Mouse (Mus musculus): ENCODE results near the gene Nmu. TPM values are rescaled to one million over a fixed set of nuclear protein-coding genes. Genes with fewer than 3 reads are reported as not detected.

Gene Nmu
- polyA plus RNA-seq, 2 experiments, result 1.7 to 1.9 TPM

DNA sequence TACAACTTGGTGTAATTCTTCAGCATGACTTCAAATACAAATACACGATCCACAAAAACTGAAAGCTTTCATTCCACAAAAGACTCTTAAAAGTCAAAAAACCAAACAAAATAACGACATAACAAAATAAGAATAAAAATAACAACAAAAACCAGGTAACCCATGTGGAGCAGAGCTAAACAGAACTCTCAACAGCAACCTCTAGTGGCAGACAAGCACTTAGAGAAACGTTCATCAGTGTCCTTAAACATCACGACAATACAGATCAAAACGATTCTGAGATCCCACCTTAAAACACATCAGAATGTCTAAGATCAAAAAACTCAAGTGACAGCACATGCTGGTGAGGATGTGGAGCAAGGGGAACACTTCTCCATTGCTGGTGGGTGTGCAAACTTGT lies 76.5 kb downstream of the Nmu start:
- DNase-seq (ENCODE audit: low spot score) (no peak), ATAC-seq (ENCODE audit: low FRiP score, low read depth) (no peak)
- H3K27me3 ChIP-seq (ENCODE audit: control insufficient read depth, insufficient read depth, low read length), result no peaks in the 10 kb centered on the region

DNA sequence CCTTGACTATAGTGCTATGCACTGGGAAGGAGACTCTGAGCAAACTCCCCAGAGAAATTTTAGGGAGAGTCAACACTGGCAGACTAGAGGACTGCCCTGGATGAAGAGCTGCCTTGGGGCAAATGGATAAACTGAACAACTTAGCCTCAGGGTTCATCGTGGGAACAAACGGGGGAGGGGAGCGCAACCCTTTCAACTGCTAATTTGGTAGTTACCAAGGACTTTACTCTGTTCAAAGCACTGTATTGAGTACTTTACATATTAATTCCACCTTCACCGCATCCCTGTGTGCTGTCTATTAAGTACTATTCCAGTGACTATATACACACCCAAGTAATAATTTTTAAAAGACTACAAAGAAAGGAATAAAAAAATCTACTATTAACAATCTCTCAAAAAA lies 77.9 kb downstream of the Nmu start:
- no peak overlapping the region for H3K4me3 ChIP-seq (replicated peaks; ENCODE audit: low read length)
- no peak overlapping the region for H3K4me2 ChIP-seq (replicated peaks; ENCODE audit: low read depth, low read length, severe bottlenecking)
- H3K27ac ChIP-seq (replicated peaks; ENCODE audit: low read depth, low read length), result no peak overlapping the region
- DNase-seq (ENCODE audit: low spot score), result no peak
- TF ChIP-seq POLR2A (IDR thresholded peaks at IDR 0.05; ENCODE audit: borderline replicate concordance, extremely low read depth, insufficient read depth, insufficient read length), result no peak
- ATAC-seq (ENCODE audit: low FRiP score, low read depth), result no peak
- no peaks in the 10 kb centered on the region for H3K36me3 ChIP-seq (ENCODE audit: control insufficient read depth, insufficient read depth, low read length)
- 0 out of 2 replicates have a peak, but pooled peaks cover 1% of the 10 kb centered on the region for H3K4me1 ChIP-seq (ENCODE audit: control insufficient read depth, insufficient read depth, low read length)
- no peaks in the 10 kb centered on the region for H3K9me3 ChIP-seq (ENCODE audit: control insufficient read depth, low read length)
- H3K27me3 ChIP-seq (ENCODE audit: control insufficient read depth, insufficient read depth, low read length), result no peaks in the 10 kb centered on the region
- 75% methylated on average over 4 of the region's 4 CpGs for WGBS
- no peak overlapping the region for H3K9ac ChIP-seq (ENCODE audit: low read depth, low read length, severe bottlenecking)

More for the DNA sequence above, 76.5 kb downstream of the Nmu start:
- TF ChIP-seq POLR2A (IDR thresholded peaks at IDR 0.05; ENCODE audit: borderline replicate concordance, extremely low read depth, insufficient read depth, insufficient read length), result no peak
- 83% methylated on average over 5 of the region's 5 CpGs for WGBS
- Histone ChIP-seq H3K9ac (ENCODE audit: low read depth, low read length, severe bottlenecking) (no peak overlapping the region), H3K4me2 (replicated peaks; ENCODE audit: low read depth, low read length, severe bottlenecking) (no peak overlapping the region), H3K4me1 (ENCODE audit: control insufficient read depth, insufficient read depth, low read length) (no peaks in the 10 kb centered on the region), H3K36me3 (ENCODE audit: control insufficient read depth, insufficient read depth, low read length) (no peaks in the 10 kb centered on the region), H3K4me3 (replicated peaks; ENCODE audit: low read length) (no peak overlapping the region), H3K9me3 (ENCODE audit: control insufficient read depth, low read length) (no peaks in the 10 kb centered on the region), H3K27ac (replicated peaks; ENCODE audit: low read depth, low read length) (no peak overlapping the region)

- Histone ChIP-seq H3K4me1 (ENCODE audit: control insufficient read depth, insufficient read depth, low read length) (0 out of 2 replicates have a peak, but pooled peaks cover 4% of the 10 kb centered on the region), H3K27me3 (ENCODE audit: control insufficient read depth, insufficient read depth, low read length) (no peaks in the 10 kb centered on the region), H3K4me2 (replicated peaks; ENCODE audit: low read depth, low read length, severe bottlenecking) (no peak overlapping the region), H3K36me3 (ENCODE audit: control insufficient read depth, insufficient read depth, low read length) (no peaks in the 10 kb centered on the region), H3K9ac (ENCODE audit: low read depth, low read length, severe bottlenecking) (no peak overlapping the region), H3K27ac (replicated peaks; ENCODE audit: low read depth, low read length) (no peak overlapping the region), H3K4me3 (replicated peaks; ENCODE audit: low read length) (no peak overlapping the region), H3K9me3 (ENCODE audit: control insufficient read depth, low read length) (no peaks in the 10 kb centered on the region)
- DNase-seq (ENCODE audit: low spot score) (no peak), ATAC-seq (ENCODE audit: low FRiP score, low read depth) (no peak)
- 73% methylated on average over 1 of the region's 1 CpGs for WGBS
- TF ChIP-seq POLR2A (IDR thresholded peaks at IDR 0.05; ENCODE audit: borderline replicate concordance, extremely low read depth, insufficient read depth, insufficient read length), result no peak
These were observed 79.7 kb downstream of the Nmu start for GRCm38 (mm10) chr5:76283890-76284289.

Other genes with a start within 250 kb of the Nmu start
- gene Srd5a3, start 223.5 kb downstream of the Nmu start, polyA plus RNA-seq (2012; rRNA removed), result 32.0 and 33.6 TPM in 2 replicates
- gene Srd5a3, start 223.5 kb downstream of the Nmu start, polyA plus RNA-seq (2014; fragmentation: Nextera tagmentation; extraction: Ambion mirVana), result 30.7 and 31.6 TPM in 2 replicates
- 160 and 185 TPM in 2 replicates for gene Tmem165, start 179.9 kb downstream of the Nmu start, polyA plus RNA-seq (2012; rRNA removed)
- 147 and 156 TPM in 2 replicates for gene Tmem165, start 179.9 kb downstream of the Nmu start, polyA plus RNA-seq (2014; fragmentation: Nextera tagmentation; extraction: Ambion mirVana)
- 11.7 and 13.3 TPM in 2 replicates for gene Clock, start 59.0 kb downstream of the Nmu start, polyA plus RNA-seq (2012; rRNA removed)
- gene Clock, start 59.0 kb downstream of the Nmu start, polyA plus RNA-seq (2014; fragmentation: Nextera tagmentation; extraction: Ambion mirVana), result 15.9 and 18.5 TPM in 2 replicates
- not detected in 2 replicates for gene Pdcl2, start 32.6 kb downstream of the Nmu start, polyA plus RNA-seq (2012; rRNA removed)
- not detected in 2 replicates for gene Pdcl2, start 32.6 kb downstream of the Nmu start, polyA plus RNA-seq (2014; fragmentation: Nextera tagmentation; extraction: Ambion mirVana)
- gene Gm7271, start 120.3 kb upstream of the Nmu start, polyA plus RNA-seq (2012; rRNA removed), result 0.18 TPM in 1 of 2 replicates, not detected in the other
- not detected in 2 replicates for gene Gm7271, start 120.3 kb upstream of the Nmu start, polyA plus RNA-seq (2014; fragmentation: Nextera tagmentation; extraction: Ambion mirVana)
- 40.7 and 57.2 TPM in 2 replicates for gene Exoc1, start 165.5 kb upstream of the Nmu start, polyA plus RNA-seq (2012; rRNA removed)
- gene Exoc1, start 165.5 kb upstream of the Nmu start, polyA plus RNA-seq (2014; fragmentation: Nextera tagmentation; extraction: Ambion mirVana), result 37.5 and 41.5 TPM in 2 replicates
- 7.7 and 10.3 TPM in 2 replicates for gene Cep135, start 224.9 kb upstream of the Nmu start, polyA plus RNA-seq (2012; rRNA removed)
- gene Cep135, start 224.9 kb upstream of the Nmu start, polyA plus RNA-seq (2014; fragmentation: Nextera tagmentation; extraction: Ambion mirVana), result 6.9 and 8.5 TPM in 2 replicates

Data from limb, embryonic 14.5 days (tissue).